Mouse (Mus musculus): ENCODE data around the gene Ly6g6e. TPM values are rescaled to one million over a fixed set of nuclear protein-coding genes. Genes with fewer than 3 reads are reported as not detected.
"Not testable (repeated sequence)": the region's sequence is repeated elsewhere in the genome, so short reads cannot be mapped to it uniquely, and the experiment has no call there.

Gene Ly6g6e
- polyA plus RNA-seq (2014; fragmentation: Nextera tagmentation; extraction: Ambion mirVana): 0.81 and 1.3 TPM in 2 replicates

DNA sequence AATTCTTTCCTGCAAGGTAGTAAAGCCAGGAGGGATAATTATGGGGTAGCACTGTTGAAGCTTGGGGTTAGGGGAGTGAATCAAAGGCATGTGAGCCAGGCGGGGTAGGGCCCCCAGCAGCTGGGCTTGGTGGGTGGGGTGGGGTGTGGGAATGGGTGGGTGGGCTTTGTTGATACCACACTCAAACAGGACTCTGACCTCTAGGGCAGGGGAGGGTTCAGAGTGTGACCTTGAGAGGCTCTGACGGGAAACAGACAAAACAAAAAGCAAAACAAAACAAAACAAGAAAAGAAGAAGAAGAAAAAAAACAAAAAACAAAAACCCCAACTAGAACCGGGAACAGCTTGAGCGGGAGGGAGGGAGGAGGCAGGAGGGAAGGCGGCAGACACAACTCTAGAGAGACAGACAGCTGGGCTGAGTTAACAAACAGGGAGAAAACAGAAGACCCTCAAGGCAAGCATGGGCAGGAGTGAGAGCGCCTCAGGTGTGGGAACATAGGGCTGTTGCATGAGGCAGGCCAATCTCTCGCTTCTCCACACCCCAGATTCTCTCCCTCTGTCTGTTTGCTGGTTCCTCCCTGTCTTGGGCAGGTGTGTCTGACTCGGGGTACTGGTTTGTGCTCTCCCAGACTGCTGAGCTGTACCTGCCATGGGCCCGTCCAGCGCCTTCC lies at the start of gene Ly6g6e:
TSS of gene Ly6g6e (plus strand) at position 396 of the 670 bp plus-strand sequence.
- Histone ChIP-seq H3K27ac (ENCODE audit: low read depth, low read length) (peak within 1 kb of the TSS; percentile 37; the same call in 1 of the 2 replicates), H3K36me3 (ENCODE audit: control insufficient read depth, insufficient read depth, low read length) (no peaks in the 10 kb centered on the region), H3K9ac (ENCODE audit: low read depth, low read length) (peak within 1 kb of the TSS; percentile 55), H3K4me1 (ENCODE audit: control insufficient read depth, insufficient read depth, low read length) (peaks cover 9% of the 10 kb centered on the region; the same call in 1 of the 2 replicates), H3K4me3 (ENCODE audit: low read length) (peak within 1 kb of the TSS; percentile 31), H3K9me3 (ENCODE audit: control insufficient read depth, low read length) (peaks cover 3% of the 10 kb centered on the region; the same call in 1 of the 2 replicates), H3K4me2 (replicated peaks; ENCODE audit: low read depth, low read length) (peak within 1 kb of the TSS; percentile 50), H3K27me3 (ENCODE audit: control insufficient read depth, insufficient read depth, low read length) (peaks cover 2% of the 10 kb centered on the region; the same call in 1 of the 2 replicates)
- ATAC-seq (ENCODE audit: low FRiP score, low TSS enrichment): no peak
- WGBS: 37% methylated on average over 10 of the region's 10 CpGs

DNA sequence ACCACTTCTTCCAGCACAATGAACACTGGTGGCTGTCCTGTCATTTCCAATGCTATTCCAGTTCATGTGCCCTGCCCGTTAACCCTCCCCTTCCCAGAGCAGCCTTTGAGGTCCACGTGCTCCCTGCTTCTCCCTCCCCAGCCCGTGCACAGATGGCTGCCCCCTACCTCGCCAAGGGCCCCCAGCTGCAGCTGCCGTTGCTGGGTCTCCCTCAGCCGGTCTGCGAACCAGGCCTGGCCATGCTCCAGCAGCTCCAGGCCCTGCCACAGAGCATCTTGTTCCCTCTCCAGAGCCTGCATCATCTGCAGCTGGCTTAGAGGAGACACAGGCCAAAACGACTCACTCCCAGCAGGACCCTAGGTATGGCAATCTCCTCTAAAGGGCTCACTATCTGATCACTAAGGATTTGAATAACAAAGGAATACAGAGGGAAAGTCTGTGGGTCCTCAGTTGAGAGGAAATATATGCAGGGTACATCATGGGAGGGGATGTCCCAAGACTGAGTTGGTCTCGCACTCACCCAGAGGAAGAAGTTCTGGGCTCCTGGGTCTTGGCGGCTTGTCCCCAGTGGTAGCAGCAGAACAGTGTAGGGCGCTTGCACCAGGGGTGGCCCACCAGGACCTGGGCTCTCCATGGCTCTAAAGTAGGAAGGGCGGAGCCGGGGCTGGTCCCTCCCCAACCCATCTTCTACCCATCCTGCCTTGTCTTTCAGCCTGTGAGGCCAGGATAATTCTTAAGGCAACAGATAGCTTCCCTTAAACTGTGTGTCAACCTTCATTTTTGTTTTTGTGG lies 49.2 kb upstream of the Ly6g6e start, which contains the start of gene Sapcd1:
TSS of gene Sapcd1 (minus strand) at position 740 of the 792 bp plus-strand sequence.
- no peaks in the 10 kb centered on the region for H3K27me3 ChIP-seq (ENCODE audit: control insufficient read depth, insufficient read depth, low read length)
- H3K27ac ChIP-seq (ENCODE audit: low read depth, low read length): peak within 1 kb of the TSS; percentile 47
- no peaks in the 10 kb centered on the region for H3K9me3 ChIP-seq (ENCODE audit: control insufficient read depth, low read length)
- no peak within 1 kb of the TSS; the same call in 1 of the 2 replicates for H3K4me3 ChIP-seq (ENCODE audit: low read length)
- peak within 1 kb of the TSS; percentile 24 for H3K4me2 ChIP-seq (replicated peaks; ENCODE audit: low read depth, low read length)
- H3K9ac ChIP-seq (ENCODE audit: low read depth, low read length): peak within 1 kb of the TSS; percentile 34; the same call in 1 of the 2 replicates
- ATAC-seq (ENCODE audit: low FRiP score, low TSS enrichment): peak; percentile 41; the same call in 1 of the 2 replicates
- H3K4me1 ChIP-seq (ENCODE audit: control insufficient read depth, insufficient read depth, low read length): 0 out of 2 replicates have a peak, but pooled peaks cover 14% of the 10 kb centered on the region
- 30% methylated on average over 13 of the region's 13 CpGs for WGBS
- H3K36me3 ChIP-seq (ENCODE audit: control insufficient read depth, insufficient read depth, low read length): no peaks in the 10 kb centered on the region

DNA sequence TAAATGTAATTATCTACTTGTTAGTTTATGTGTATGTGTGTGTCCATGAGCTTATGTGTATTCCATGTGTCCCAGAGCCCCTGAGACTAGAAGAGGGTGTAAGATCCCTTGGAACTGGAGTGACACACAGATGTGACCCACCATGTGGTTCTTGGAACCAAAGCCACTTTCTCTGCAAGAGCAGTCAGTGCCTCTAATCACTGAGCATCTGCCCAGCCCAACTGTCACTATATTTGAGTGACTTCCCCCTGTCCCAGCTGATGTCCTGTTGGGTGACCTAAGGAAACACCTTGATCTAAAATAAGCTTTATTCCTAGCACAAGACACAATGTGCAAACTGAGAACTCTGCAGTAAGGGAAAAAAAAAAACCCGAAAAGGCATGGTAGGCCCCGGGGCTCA lies 48.4 kb upstream of the Ly6g6e start:
- 68% methylated on average over 2 of the region's 2 CpGs for WGBS
- no peak for ATAC-seq (ENCODE audit: low FRiP score, low TSS enrichment)

DNA sequence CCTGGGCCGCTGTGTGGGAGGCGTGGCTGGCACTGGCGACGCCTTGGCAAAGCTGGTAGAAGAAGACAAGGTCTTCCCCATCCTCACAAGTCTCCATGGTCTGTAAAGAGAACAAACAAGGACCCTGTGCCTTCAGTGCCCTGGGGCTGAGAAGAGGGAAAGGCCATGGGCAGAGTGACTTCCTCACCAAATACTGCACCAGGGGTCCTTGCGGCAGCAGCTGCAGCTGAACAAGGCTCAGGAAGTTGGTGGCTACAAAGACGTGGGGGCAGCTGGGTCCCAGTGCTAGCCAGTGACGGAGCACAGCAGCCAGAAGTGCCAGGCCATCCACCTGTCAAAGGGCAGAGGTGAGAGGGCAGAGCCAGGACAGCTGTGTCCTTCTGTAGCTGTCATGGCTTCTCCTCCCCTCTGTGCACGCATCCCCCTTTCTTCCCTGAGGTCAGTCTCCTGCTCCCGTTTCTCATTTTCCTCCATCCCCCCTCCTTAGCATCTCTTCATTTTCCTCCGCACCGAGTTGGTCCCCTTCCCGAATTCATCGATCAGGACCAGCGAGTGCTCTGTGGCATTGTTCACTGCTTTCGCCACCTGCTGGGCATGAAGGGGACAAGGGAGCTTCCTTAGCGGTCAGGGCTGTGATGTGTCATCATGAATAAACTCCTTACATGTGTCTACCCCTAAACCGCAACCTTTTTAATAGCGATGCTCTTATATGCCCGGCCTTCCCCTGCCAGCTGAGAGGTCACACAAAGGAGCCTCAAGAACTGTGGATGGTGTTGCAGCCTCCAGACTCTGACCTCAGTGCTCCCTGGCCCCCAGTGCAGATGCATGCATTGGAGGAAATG lies 46.8 kb upstream of the Ly6g6e start:
- no peak overlapping the region for H3K27ac ChIP-seq (ENCODE audit: low read depth, low read length)
- no peaks in the 10 kb centered on the region for H3K27me3 ChIP-seq (ENCODE audit: control insufficient read depth, insufficient read depth, low read length)
- no peak overlapping the region for H3K9ac ChIP-seq (ENCODE audit: low read depth, low read length)
- no peaks in the 10 kb centered on the region for H3K36me3 ChIP-seq (ENCODE audit: control insufficient read depth, insufficient read depth, low read length)
- H3K4me3 ChIP-seq (ENCODE audit: low read length): no peak overlapping the region
- 36% methylated on average over 19 of the region's 19 CpGs for WGBS
- H3K9me3 ChIP-seq (ENCODE audit: control insufficient read depth, low read length): no peaks in the 10 kb centered on the region
- H3K4me1 ChIP-seq (ENCODE audit: control insufficient read depth, insufficient read depth, low read length): 0 out of 2 replicates have a peak, but pooled peaks cover 13% of the 10 kb centered on the region
- H3K4me2 ChIP-seq (replicated peaks; ENCODE audit: low read depth, low read length): no peak overlapping the region
- ATAC-seq (ENCODE audit: low FRiP score, low TSS enrichment): no peak

More for the DNA sequence above, 48.4 kb upstream of the Ly6g6e start:
- Histone ChIP-seq H3K9me3 (ENCODE audit: control insufficient read depth, low read length) (no peaks in the 10 kb centered on the region), H3K9ac (ENCODE audit: low read depth, low read length) (no peak overlapping the region), H3K4me3 (ENCODE audit: low read length) (no peak overlapping the region), H3K27ac (ENCODE audit: low read depth, low read length) (no peak overlapping the region), H3K4me2 (replicated peaks; ENCODE audit: low read depth, low read length) (no peak overlapping the region), H3K27me3 (ENCODE audit: control insufficient read depth, insufficient read depth, low read length) (no peaks in the 10 kb centered on the region), H3K4me1 (ENCODE audit: control insufficient read depth, insufficient read depth, low read length) (0 out of 2 replicates have a peak, but pooled peaks cover 14% of the 10 kb centered on the region), H3K36me3 (ENCODE audit: control insufficient read depth, insufficient read depth, low read length) (no peaks in the 10 kb centered on the region)

DNA sequence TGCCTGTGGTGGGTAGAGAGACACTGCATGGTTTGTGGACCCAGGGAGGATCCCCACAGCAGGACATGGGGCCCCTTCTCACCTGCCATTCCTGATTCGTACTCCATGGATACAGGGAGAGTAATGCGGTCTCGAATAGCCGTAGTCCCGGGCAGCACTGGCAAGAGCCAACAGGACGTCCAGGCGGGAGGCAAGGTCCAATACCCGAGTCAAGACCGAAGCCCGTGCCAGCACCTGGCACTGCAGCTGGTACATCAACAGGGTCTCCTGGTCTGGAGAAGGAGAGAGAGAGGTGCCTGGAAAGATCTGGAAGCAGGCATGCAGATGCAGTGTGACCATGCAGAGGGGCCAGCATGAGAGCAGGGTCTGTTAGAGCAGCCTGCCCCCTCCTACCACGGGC lies 45.4 kb upstream of the Ly6g6e start:
- Histone ChIP-seq H3K9me3 (ENCODE audit: control insufficient read depth, low read length) (no peaks in the 10 kb centered on the region), H3K4me1 (ENCODE audit: control insufficient read depth, insufficient read depth, low read length) (0 out of 2 replicates have a peak, but pooled peaks cover 6% of the 10 kb centered on the region), H3K4me3 (ENCODE audit: low read length) (no peak overlapping the region), H3K9ac (ENCODE audit: low read depth, low read length) (no peak overlapping the region), H3K4me2 (replicated peaks; ENCODE audit: low read depth, low read length) (no peak overlapping the region), H3K27ac (ENCODE audit: low read depth, low read length) (no peak overlapping the region), H3K27me3 (ENCODE audit: control insufficient read depth, insufficient read depth, low read length) (no peaks in the 10 kb centered on the region), H3K36me3 (ENCODE audit: control insufficient read depth, insufficient read depth, low read length) (no peaks in the 10 kb centered on the region)
- WGBS: 95% methylated on average over 11 of the region's 11 CpGs
- no peak for ATAC-seq (ENCODE audit: low FRiP score, low TSS enrichment)

DNA sequence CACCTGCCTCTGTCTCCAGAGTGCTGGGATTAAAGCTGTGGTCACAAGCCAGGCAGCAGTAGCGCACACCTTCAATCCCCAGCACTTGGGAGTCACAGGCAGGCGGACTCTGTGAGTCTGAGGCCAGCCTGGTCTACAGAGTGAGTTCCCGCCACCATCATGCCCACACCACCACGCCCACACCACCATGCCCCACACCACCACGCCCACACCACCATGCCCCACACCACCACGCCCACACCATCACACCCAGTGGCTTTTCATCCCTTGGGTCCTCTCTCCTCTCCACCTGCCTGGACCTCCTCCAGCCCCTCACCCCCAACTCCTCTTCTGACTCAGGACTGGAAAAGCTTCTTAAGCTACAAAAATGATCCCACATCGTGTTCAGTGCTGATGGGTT lies 44.8 kb upstream of the Ly6g6e start:
- Histone ChIP-seq H3K27me3 (ENCODE audit: control insufficient read depth, insufficient read depth, low read length) (no peaks in the 10 kb centered on the region), H3K4me2 (replicated peaks; ENCODE audit: low read depth, low read length) (no peak overlapping the region), H3K27ac (ENCODE audit: low read depth, low read length) (no peak overlapping the region), H3K36me3 (ENCODE audit: control insufficient read depth, insufficient read depth, low read length) (no peaks in the 10 kb centered on the region), H3K9ac (ENCODE audit: low read depth, low read length) (no peak overlapping the region), H3K4me1 (ENCODE audit: control insufficient read depth, insufficient read depth, low read length) (0 out of 2 replicates have a peak, but pooled peaks cover 4% of the 10 kb centered on the region), H3K9me3 (ENCODE audit: control insufficient read depth, low read length) (no peaks in the 10 kb centered on the region), H3K4me3 (ENCODE audit: low read length) (no peak overlapping the region)
- ATAC-seq (ENCODE audit: low FRiP score, low TSS enrichment): no peak
- 76% methylated on average over 7 of the region's 7 CpGs for WGBS

DNA sequence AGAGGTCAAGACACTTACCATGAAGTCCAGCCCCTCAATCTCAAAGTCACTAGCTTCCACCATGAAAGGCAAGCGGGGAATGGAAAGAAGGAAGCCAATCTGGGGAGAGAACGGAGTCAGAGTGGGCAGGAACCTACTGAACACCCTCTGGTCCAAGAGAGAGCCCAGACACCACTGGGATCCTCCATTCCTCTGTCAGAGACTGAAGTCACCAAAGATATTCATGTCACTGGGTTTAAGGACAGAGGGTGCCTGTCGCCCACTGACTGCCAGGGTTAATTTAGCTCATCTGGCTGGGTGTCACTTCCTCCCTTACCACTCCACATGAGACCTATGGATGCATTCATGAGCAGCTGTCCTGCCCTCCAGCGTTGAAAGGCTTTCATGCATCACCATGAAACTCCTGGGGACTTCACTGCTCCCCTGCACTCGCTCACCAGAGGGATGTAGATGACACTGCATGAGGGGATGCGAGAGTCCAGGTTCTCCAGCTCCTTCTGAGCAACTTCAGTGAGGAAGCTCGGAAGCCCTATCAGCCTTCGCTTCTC lies 44.3 kb upstream of the Ly6g6e start:
- Histone ChIP-seq H3K27ac (ENCODE audit: low read depth, low read length) (no peak overlapping the region), H3K27me3 (ENCODE audit: control insufficient read depth, insufficient read depth, low read length) (no peaks in the 10 kb centered on the region), H3K9me3 (ENCODE audit: control insufficient read depth, low read length) (no peaks in the 10 kb centered on the region), H3K4me3 (ENCODE audit: low read length) (no peak overlapping the region), H3K4me2 (replicated peaks; ENCODE audit: low read depth, low read length) (no peak overlapping the region), H3K9ac (ENCODE audit: low read depth, low read length) (no peak overlapping the region), H3K36me3 (ENCODE audit: control insufficient read depth, insufficient read depth, low read length) (no peaks in the 10 kb centered on the region), H3K4me1 (ENCODE audit: control insufficient read depth, insufficient read depth, low read length) (0 out of 2 replicates have a peak, but pooled peaks cover 4% of the 10 kb centered on the region)
- ATAC-seq (ENCODE audit: low FRiP score, low TSS enrichment): no peak
- 71% methylated on average over 8 of the region's 8 CpGs for WGBS

DNA sequence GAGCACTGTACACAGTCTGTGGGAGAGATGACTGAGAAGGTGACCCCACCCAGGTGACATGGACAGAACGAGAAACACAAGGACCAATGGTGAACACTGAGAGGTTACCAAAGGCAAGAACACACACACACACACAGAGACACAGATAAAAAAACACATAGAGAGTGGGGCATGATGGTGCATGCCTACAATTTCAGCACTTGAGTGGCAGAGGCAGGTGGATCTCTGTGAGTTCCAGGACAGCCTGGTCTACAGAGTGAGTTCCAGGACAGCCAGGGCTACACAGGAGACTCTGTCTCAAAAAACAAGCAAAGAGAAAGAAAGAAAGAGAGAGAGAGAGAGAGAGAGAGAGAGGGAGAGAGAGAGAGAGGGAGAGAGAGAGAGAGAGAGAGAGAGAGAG lies 43.0 kb upstream of the Ly6g6e start:
- WGBS: 86% methylated on average over 1 of the region's 1 CpGs
- not testable (repeated sequence) for H3K4me3 ChIP-seq (ENCODE audit: low read length); H3K27ac ChIP-seq (ENCODE audit: low read depth, low read length); H3K9me3 ChIP-seq (ENCODE audit: control insufficient read depth, low read length); H3K4me2 ChIP-seq (replicated peaks; ENCODE audit: low read depth, low read length); H3K4me1 ChIP-seq (ENCODE audit: control insufficient read depth, insufficient read depth, low read length); ATAC-seq (ENCODE audit: low FRiP score, low TSS enrichment); H3K9ac ChIP-seq (ENCODE audit: low read depth, low read length); H3K36me3 ChIP-seq (ENCODE audit: control insufficient read depth, insufficient read depth, low read length); H3K27me3 ChIP-seq (ENCODE audit: control insufficient read depth, insufficient read depth, low read length)
